Mouse (Mus musculus) left cerebral cortex, postnatal 25 days (tissue): Measurements from ENCODE around the gene Gm11037. TPM values are rescaled to one million over a fixed set of nuclear protein-coding genes. Genes with fewer than 3 reads are reported as not detected.
A peak's percentile ranks its signal among the peaks of the same experiment; 100 is the strongest.

Source experiments
- DNase-seq, 2 experiments: peaks; one replicate each; pipeline ENCODE4 v3.0.0; 2022; ENCODE audit warnings: low spot score in 2 of 2, mixed read lengths in 1 of 2
- intact Hi-C: fragments of 180-260 bp; cut with DNase I; formaldehyde crosslinking; loops from one replicate; pipeline ENCODE4 v1.15.1; 2025
- total RNA-seq, 2 experiments: library from RNA; stranded (reverse); gene quantifications; 2 replicates each; pipeline ENCODE4 v1.2.3; 2021

The Gm11037 gene
- total RNA-seq, 2 experiments from 2014 or later: not detected

GRCm38 (mm10) chr2:131145536-131145935 is 12.2 kb downstream of the Gm11037 start:
- intact Hi-C loops: no loop called here
- no peak for DNase-seq

- intact Hi-C loops: no loop called here
- DNase-seq: peak in 1 of 2 experiments; percentile 40
Observed at GRCm38 (mm10) chr2:131146193-131147042, 13.1 kb downstream of the Gm11037 start.

- intact Hi-C loops: no loop called here
Observed at GRCm38 (mm10) chr2:131147043-131147365, 13.7 kb downstream of the Gm11037 start.

GRCm38 (mm10) chr2:131148353-131149253 is 15.3 kb downstream of the Gm11037 start:
- no peak for DNase-seq
- intact Hi-C loops: no loop called here

More at GRCm38 (mm10) chr2:131147043-131147365, 13.7 kb downstream of the Gm11037 start:
- no peak for DNase-seq

GRCm38 (mm10) chr2:131149254-131149578 is 15.9 kb downstream of the Gm11037 start:
- DNase-seq: no peak
- intact Hi-C loops: no loop called here

- intact Hi-C loops: no loop called here
- DNase-seq: no peak
Observed at GRCm38 (mm10) chr2:131152166-131152730, 19.0 kb downstream of the Gm11037 start.

- DNase-seq: no peak
- intact Hi-C loops: no loop called here
Observed at GRCm38 (mm10) chr2:131154036-131154435, 20.7 kb downstream of the Gm11037 start.

GRCm38 (mm10) chr2:131156987-131157386 is 23.7 kb downstream of the Gm11037 start:
- no peak for DNase-seq
- intact Hi-C loops: no loop called here

GRCm38 (mm10) chr2:131159491-131159910 is 26.2 kb downstream of the Gm11037 start:
- DNase-seq: peak in 1 of 2 experiments; percentile 39
- intact Hi-C loops: no loop called here

GRCm38 (mm10) chr2:131159938-131160581 is 26.8 kb downstream of the Gm11037 start, which contains the start of gene 1700037H04Rik:
Gene 1700037H04Rik, minus strand, starts transcription at chr2:131160081.
- intact Hi-C loops: loop anchor here (1.0 to 5.0 kb wide), 2 partner anchors 65 to 118 kb away; partner anchors contain the start of gene Gfra4
- DNase-seq: peak; percentile 96 to 98

- intact Hi-C loops: loop anchor here (1.0 to 5.0 kb wide), 2 partner anchors 65 to 118 kb away; partner anchors contain the start of gene Gfra4
- DNase-seq: peak; percentile 32 to 40
Observed at GRCm38 (mm10) chr2:131160671-131161111, 27.4 kb downstream of the Gm11037 start.

GRCm38 (mm10) chr2:131163924-131164323 is 30.6 kb downstream of the Gm11037 start:
- DNase-seq: no peak
- intact Hi-C loops: loop anchor here (5.0 kb wide), 1 partner anchor 122 kb away; the partner anchor contains the start of gene Gfra4

GRCm38 (mm10) chr2:131166172-131166571 is 32.9 kb downstream of the Gm11037 start:
- DNase-seq: no peak
- intact Hi-C loops: no loop called here

- intact Hi-C loops: no loop called here
- no peak for DNase-seq
Observed at GRCm38 (mm10) chr2:131167984-131168383, 34.7 kb downstream of the Gm11037 start.

GRCm38 (mm10) chr2:131168914-131169313 is 35.6 kb downstream of the Gm11037 start:
- DNase-seq: no peak
- intact Hi-C loops: no loop called here

- peak in 1 of 2 experiments; percentile 16 for DNase-seq
- intact Hi-C loops: no loop called here
Observed at GRCm38 (mm10) chr2:131170936-131171335, 37.6 kb downstream of the Gm11037 start.

GRCm38 (mm10) chr2:131171401-131172104 is 38.3 kb downstream of the Gm11037 start:
- DNase-seq: peak; percentile 72 to 80
- intact Hi-C loops: no loop called here

GRCm38 (mm10) chr2:131172322-131172721 is 39.0 kb downstream of the Gm11037 start:
- intact Hi-C loops: no loop called here
- no peak for DNase-seq

- intact Hi-C loops: no loop called here
- peak; percentile 80 to 87 for DNase-seq
Observed at GRCm38 (mm10) chr2:131174700-131175099, 41.4 kb downstream of the Gm11037 start.
